Mouse (Mus musculus): ENCODE data around the gene Sec11a. TPM values are rescaled to one million over a fixed set of nuclear protein-coding genes. Genes with fewer than 3 reads are reported as not detected.

Sec11a gene
- polyA plus RNA-seq, 1 experiment from 2014 or later: 164 TPM

GRCm38 (mm10) chr7:80911053-80911452, 36.5 kb downstream of the Sec11a start:
- Histone ChIP-seq H3K9ac (replicated peaks) (no peak overlapping the region), H3K36me3 (peaks cover 63% of the 10 kb centered on the region), H3K9me3 (no peaks in the 10 kb centered on the region), H3K4me1 (no peaks in the 10 kb centered on the region), H3K27ac (replicated peaks) (no peak overlapping the region), H3K4me2 (replicated peaks) (no peak overlapping the region), H3K4me3 (no peak overlapping the region), H3K27me3 (no peaks in the 10 kb centered on the region)
- WGBS: 87% methylated on average over 7 of the region's 7 CpGs
- no peak for ATAC-seq (ENCODE audit: low FRiP score, low read depth)

- peaks cover 25% of the 10 kb centered on the region; the same call in 1 of the 2 replicates for H3K36me3 ChIP-seq
- peak within 1 kb of the TSS; percentile 50 for H3K4me3 ChIP-seq
- H3K4me2 ChIP-seq (replicated peaks): peak within 1 kb of the TSS; percentile 87
- WGBS: 4% methylated on average over 19 of the region's 19 CpGs
- peak; percentile 41; the same call in 1 of the 2 replicates for ATAC-seq (ENCODE audit: low FRiP score, low read depth)
- no peaks in the 10 kb centered on the region for H3K9me3 ChIP-seq
- no peak within 1 kb of the TSS for H3K27ac ChIP-seq (replicated peaks)
- peaks cover 26% of the 10 kb centered on the region for H3K4me1 ChIP-seq
- peak within 1 kb of the TSS; percentile 65; the same call in 1 of the 2 replicates for H3K9ac ChIP-seq (replicated peaks)
- peaks cover 6% of the 10 kb centered on the region; the same call in 1 of the 2 replicates for H3K27me3 ChIP-seq
Observed at GRCm38 (mm10) chr7:80904921-80905515, 42.6 kb downstream of the Sec11a start, which contains the start of gene Nmb. Nmb (minus strand) TSS chr7:80905076.

GRCm38 (mm10) chr7:80903625-80904422, 43.8 kb downstream of the Sec11a start:
- no peak for ATAC-seq (ENCODE audit: low FRiP score, low read depth)
- peaks cover 6% of the 10 kb centered on the region; the same call in 1 of the 2 replicates for H3K27me3 ChIP-seq
- H3K9ac ChIP-seq (replicated peaks): no peak overlapping the region
- no peaks in the 10 kb centered on the region for H3K9me3 ChIP-seq
- peaks cover 27% of the 10 kb centered on the region; the same call in 1 of the 2 replicates for H3K36me3 ChIP-seq
- no peak overlapping the region for H3K27ac ChIP-seq (replicated peaks)
- no peak overlapping the region for H3K4me3 ChIP-seq
- WGBS: 89% methylated on average over 11 of the region's 11 CpGs
- peak overlapping the region; percentile 87 for H3K4me2 ChIP-seq (replicated peaks)
- peaks cover 30% of the 10 kb centered on the region for H3K4me1 ChIP-seq

GRCm38 (mm10) chr7:80901541-80902274, 45.9 kb downstream of the Sec11a start:
- H3K27me3 ChIP-seq: peaks cover 6% of the 10 kb centered on the region; the same call in 1 of the 2 replicates
- H3K9me3 ChIP-seq: no peaks in the 10 kb centered on the region
- H3K4me3 ChIP-seq: peak overlapping the region; percentile 84
- H3K27ac ChIP-seq (replicated peaks): peak overlapping the region; percentile 82
- H3K36me3 ChIP-seq: peaks cover 34% of the 10 kb centered on the region
- peak; percentile 11; the same call in 1 of the 2 replicates for ATAC-seq (ENCODE audit: low FRiP score, low read depth)
- H3K4me2 ChIP-seq (replicated peaks): peak overlapping the region; percentile 82
- WGBS: 33% methylated on average over 15 of the region's 15 CpGs
- H3K4me1 ChIP-seq: peaks cover 30% of the 10 kb centered on the region
- H3K9ac ChIP-seq (replicated peaks): peak overlapping the region; percentile 62

- peak; percentile 93 for ATAC-seq (ENCODE audit: low FRiP score, low read depth)
- WGBS: under 1% methylated on average over 36 of the region's 36 CpGs
- H3K4me2 ChIP-seq (replicated peaks): peak within 1 kb of the TSS; percentile 82
- peaks cover 30% of the 10 kb centered on the region for H3K4me1 ChIP-seq
- peak within 1 kb of the TSS; percentile 62 for H3K9ac ChIP-seq (replicated peaks)
- H3K36me3 ChIP-seq: peaks cover 37% of the 10 kb centered on the region
- peak within 1 kb of the TSS; percentile 84 for H3K4me3 ChIP-seq
- no peaks in the 10 kb centered on the region for H3K9me3 ChIP-seq
- H3K27me3 ChIP-seq: peaks cover 6% of the 10 kb centered on the region; the same call in 1 of the 2 replicates
- H3K27ac ChIP-seq (replicated peaks): peak within 1 kb of the TSS; percentile 82
Observed at GRCm38 (mm10) chr7:80900944-80901501, 46.6 kb downstream of the Sec11a start, which contains the start of gene Wdr73. Wdr73 (minus strand) TSS chr7:80901269.

- Histone ChIP-seq H3K4me3 (no peak overlapping the region), H3K9me3 (no peaks in the 10 kb centered on the region), H3K4me2 (replicated peaks) (no peak overlapping the region), H3K36me3 (peaks cover 51% of the 10 kb centered on the region), H3K27ac (replicated peaks) (no peak overlapping the region), H3K9ac (replicated peaks) (no peak overlapping the region), H3K4me1 (peaks cover 18% of the 10 kb centered on the region), H3K27me3 (no peaks in the 10 kb centered on the region)
- no peak for ATAC-seq (ENCODE audit: low FRiP score, low read depth)
- 92% methylated on average over 4 of the region's 4 CpGs for WGBS
Observed at GRCm38 (mm10) chr7:80897721-80898120, 49.9 kb downstream of the Sec11a start.

GRCm38 (mm10) chr7:80897134-80897533, 50.4 kb downstream of the Sec11a start:
- peaks cover 57% of the 10 kb centered on the region for H3K36me3 ChIP-seq
- H3K9me3 ChIP-seq: no peaks in the 10 kb centered on the region
- ATAC-seq (ENCODE audit: low FRiP score, low read depth): no peak
- no peak overlapping the region for H3K27ac ChIP-seq (replicated peaks)
- peaks cover 16% of the 10 kb centered on the region for H3K4me1 ChIP-seq
- no peak overlapping the region for H3K9ac ChIP-seq (replicated peaks)
- 91% methylated on average over 7 of the region's 7 CpGs for WGBS
- H3K4me3 ChIP-seq: no peak overlapping the region
- no peak overlapping the region for H3K4me2 ChIP-seq (replicated peaks)
- H3K27me3 ChIP-seq: no peaks in the 10 kb centered on the region

GRCm38 (mm10) chr7:80894815-80895519, 52.6 kb downstream of the Sec11a start:
- peaks cover 77% of the 10 kb centered on the region for H3K36me3 ChIP-seq
- H3K4me3 ChIP-seq: no peak overlapping the region
- H3K4me1 ChIP-seq: peaks cover 4% of the 10 kb centered on the region; the same call in 1 of the 2 replicates
- 95% methylated on average over 14 of the region's 14 CpGs for WGBS
- no peak overlapping the region for H3K9ac ChIP-seq (replicated peaks)
- no peaks in the 10 kb centered on the region for H3K9me3 ChIP-seq
- H3K4me2 ChIP-seq (replicated peaks): no peak overlapping the region
- no peaks in the 10 kb centered on the region for H3K27me3 ChIP-seq
- ATAC-seq (ENCODE audit: low FRiP score, low read depth): no peak
- H3K27ac ChIP-seq (replicated peaks): no peak overlapping the region

- peaks cover 75% of the 10 kb centered on the region for H3K36me3 ChIP-seq
- no peaks in the 10 kb centered on the region for H3K9me3 ChIP-seq
- peaks cover 6% of the 10 kb centered on the region for H3K4me1 ChIP-seq
- 93% methylated on average over 7 of the region's 7 CpGs for WGBS
- no peak overlapping the region for H3K9ac ChIP-seq (replicated peaks)
- H3K4me3 ChIP-seq: no peak overlapping the region
- no peak overlapping the region for H3K27ac ChIP-seq (replicated peaks)
- ATAC-seq (ENCODE audit: low FRiP score, low read depth): no peak
- no peak overlapping the region for H3K4me2 ChIP-seq (replicated peaks)
- H3K27me3 ChIP-seq: no peaks in the 10 kb centered on the region
Observed at GRCm38 (mm10) chr7:80894196-80894595, 53.4 kb downstream of the Sec11a start.

GRCm38 (mm10) chr7:80893753-80894129, 53.8 kb downstream of the Sec11a start:
- H3K4me1 ChIP-seq: peaks cover 11% of the 10 kb centered on the region
- no peak overlapping the region for H3K9ac ChIP-seq (replicated peaks)
- no peak overlapping the region for H3K4me2 ChIP-seq (replicated peaks)
- ATAC-seq (ENCODE audit: low FRiP score, low read depth): no peak
- no peak overlapping the region for H3K4me3 ChIP-seq
- H3K27me3 ChIP-seq: no peaks in the 10 kb centered on the region
- H3K9me3 ChIP-seq: no peaks in the 10 kb centered on the region
- WGBS: 88% methylated on average over 6 of the region's 6 CpGs
- no peak overlapping the region for H3K27ac ChIP-seq (replicated peaks)
- H3K36me3 ChIP-seq: peaks cover 75% of the 10 kb centered on the region
